Mouse (Mus musculus): Measurements from ENCODE around the gene Syt14. TPM values are rescaled to one million over a fixed set of nuclear protein-coding genes. Genes with fewer than 3 reads are reported as not detected.

Gene Syt14
- polyA plus RNA-seq, 1 experiment from 2014 or later, result 13.0 TPM

DNA sequence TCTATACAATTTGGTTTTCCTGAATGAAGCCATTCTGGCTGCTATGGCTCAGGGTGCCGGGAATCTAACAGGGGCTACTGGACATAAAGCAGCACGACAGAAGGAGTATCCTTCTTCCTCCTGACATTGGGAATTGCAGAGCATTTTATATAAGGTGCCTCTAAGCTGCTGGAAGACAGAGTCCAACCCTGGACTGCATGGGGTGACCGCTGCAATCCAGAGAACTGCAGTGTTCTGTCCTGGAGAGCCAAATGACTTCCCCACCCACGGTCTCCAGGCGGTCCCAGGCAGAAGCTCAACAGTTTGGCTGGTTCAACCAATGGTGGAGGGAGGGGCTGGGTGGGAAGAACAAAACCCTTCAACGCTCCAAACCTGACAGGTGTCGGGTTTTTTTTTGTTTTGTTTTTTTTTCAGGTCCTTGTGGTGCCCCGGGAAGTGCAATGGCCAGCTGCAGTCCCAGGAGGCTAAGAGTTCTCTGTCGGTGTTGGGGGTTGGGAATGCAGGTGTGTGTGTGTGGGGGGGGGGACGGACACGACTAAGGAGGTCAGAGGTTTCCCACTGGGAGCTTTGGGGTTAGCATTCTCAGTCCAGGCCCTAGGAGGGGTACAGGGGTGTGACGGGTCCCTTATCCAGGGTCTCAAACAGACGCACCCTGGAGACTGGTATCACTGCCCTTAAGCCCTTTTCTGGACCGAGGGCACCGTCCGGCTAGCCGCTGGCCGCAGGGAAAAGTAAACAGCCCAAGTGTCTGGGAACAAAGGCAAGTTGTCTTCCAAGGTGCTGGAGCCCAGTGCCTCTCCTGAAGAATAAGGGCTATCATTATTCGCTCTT lies 181.4 kb downstream of the Syt14 start:
- Histone ChIP-seq H3K9me3 (ENCODE audit: control insufficient read depth, low read length) (no peaks in the 10 kb centered on the region), H3K4me2 (ENCODE audit: low read depth, low read length) (peak overlapping the region; percentile 80), H3K27ac (ENCODE audit: low read depth, low read length) (peak overlapping the region; percentile 98), H3K9ac (replicated peaks; ENCODE audit: low read depth, low read length) (peak overlapping the region; percentile 95), H3K4me3 (ENCODE audit: low read depth, low read length) (peak overlapping the region; percentile 89), H3K36me3 (ENCODE audit: control insufficient read depth, insufficient read depth, low read length) (peaks cover 6% of the 10 kb centered on the region; the same call in 1 of the 2 replicates), H3K4me1 (ENCODE audit: control insufficient read depth, insufficient read depth, low read length) (peaks cover 37% of the 10 kb centered on the region), H3K27me3 (ENCODE audit: control insufficient read depth, insufficient read depth, low read length) (peaks cover 5% of the 10 kb centered on the region; the same call in 1 of the 2 replicates)
- WGBS, result 1% methylated on average over 19 of the region's 19 CpGs
- no peak for ATAC-seq (ENCODE audit: low read depth)

DNA sequence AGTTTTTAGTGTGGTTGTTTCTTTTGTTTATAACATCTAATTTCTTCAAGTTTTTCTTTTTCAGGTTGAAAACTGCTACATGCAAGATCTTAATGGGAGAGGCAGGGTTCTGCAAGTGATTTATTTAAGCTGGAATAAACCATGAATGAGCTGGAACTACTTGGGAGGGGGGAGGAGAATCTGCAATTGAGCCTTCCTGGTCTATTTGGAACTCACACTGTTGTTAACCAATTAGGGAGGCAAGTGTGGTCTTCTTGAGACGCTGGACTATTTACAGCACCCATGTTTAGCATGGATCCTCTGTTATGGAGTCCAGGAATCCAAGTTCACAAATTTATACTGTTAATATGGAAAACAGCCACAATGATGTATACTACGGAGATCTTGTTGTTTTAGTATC lies 182.1 kb downstream of the Syt14 start:
- Histone ChIP-seq H3K36me3 (ENCODE audit: control insufficient read depth, insufficient read depth, low read length) (peaks cover 8% of the 10 kb centered on the region; the same call in 1 of the 2 replicates), H3K4me1 (ENCODE audit: control insufficient read depth, insufficient read depth, low read length) (peaks cover 37% of the 10 kb centered on the region), H3K27ac (ENCODE audit: low read depth, low read length) (no peak overlapping the region), H3K4me3 (ENCODE audit: low read depth, low read length) (peak overlapping the region; percentile 89), H3K9ac (replicated peaks; ENCODE audit: low read depth, low read length) (no peak overlapping the region), H3K9me3 (ENCODE audit: control insufficient read depth, low read length) (no peaks in the 10 kb centered on the region), H3K4me2 (ENCODE audit: low read depth, low read length) (peak overlapping the region; percentile 80), H3K27me3 (ENCODE audit: control insufficient read depth, insufficient read depth, low read length) (peaks cover 5% of the 10 kb centered on the region; the same call in 1 of the 2 replicates)
- WGBS, result 40% methylated on average over 2 of the region's 2 CpGs
- no peak for ATAC-seq (ENCODE audit: low read depth)

DNA sequence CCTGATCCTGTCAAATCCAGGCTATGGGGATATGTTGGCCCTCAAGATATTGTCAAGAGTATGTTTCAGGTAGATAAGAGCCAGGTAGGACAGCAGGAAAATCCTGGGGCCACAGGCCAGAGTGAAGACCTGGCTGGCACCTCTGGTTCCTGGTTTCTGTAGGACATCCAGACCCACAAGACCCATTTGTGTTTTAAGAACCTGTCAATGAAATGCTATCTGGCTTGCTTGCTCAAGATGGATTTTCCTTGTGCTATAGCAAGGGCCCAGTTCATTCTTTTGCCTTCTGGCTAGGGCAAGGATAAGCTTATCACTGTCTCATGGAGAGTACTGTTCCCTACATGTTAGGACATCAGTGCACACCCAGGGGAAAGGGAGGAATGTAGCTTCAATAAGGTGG lies 183.5 kb downstream of the Syt14 start:
- Histone ChIP-seq H3K9ac (replicated peaks; ENCODE audit: low read depth, low read length) (peak overlapping the region; percentile 22; the same call in 1 of the 2 replicates), H3K27ac (ENCODE audit: low read depth, low read length) (peak overlapping the region; percentile 64; the same call in 1 of the 2 replicates), H3K9me3 (ENCODE audit: control insufficient read depth, low read length) (no peaks in the 10 kb centered on the region), H3K4me1 (ENCODE audit: control insufficient read depth, insufficient read depth, low read length) (peaks cover 33% of the 10 kb centered on the region), H3K27me3 (ENCODE audit: control insufficient read depth, insufficient read depth, low read length) (peaks cover 5% of the 10 kb centered on the region; the same call in 1 of the 2 replicates), H3K4me2 (ENCODE audit: low read depth, low read length) (peak overlapping the region; percentile 80), H3K36me3 (ENCODE audit: control insufficient read depth, insufficient read depth, low read length) (peaks cover 15% of the 10 kb centered on the region; the same call in 1 of the 2 replicates), H3K4me3 (ENCODE audit: low read depth, low read length) (peak overlapping the region; percentile 5; the same call in 1 of the 2 replicates)
- no peak for ATAC-seq (ENCODE audit: low read depth)

DNA sequence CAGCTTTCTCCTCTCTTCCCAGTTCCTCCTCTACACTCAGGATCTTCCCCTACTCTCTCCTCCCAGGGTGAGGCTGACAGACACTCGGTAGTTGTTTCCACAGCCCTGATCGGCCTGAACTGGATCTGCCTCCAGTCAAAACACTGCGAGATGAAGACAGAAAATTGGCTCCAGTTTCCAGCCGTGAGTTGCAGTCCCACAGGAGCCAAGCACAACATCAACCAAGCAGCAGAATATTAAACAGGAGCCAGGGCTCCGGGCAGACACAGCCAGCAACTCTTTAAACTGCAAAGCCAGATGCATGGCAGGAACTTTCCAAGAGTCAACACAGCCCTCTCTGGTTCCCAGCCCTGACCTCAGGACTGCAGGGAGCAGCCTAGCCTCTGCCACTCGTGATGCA lies 183.9 kb downstream of the Syt14 start:
- Histone ChIP-seq H3K4me1 (ENCODE audit: control insufficient read depth, insufficient read depth, low read length) (peaks cover 33% of the 10 kb centered on the region), H3K36me3 (ENCODE audit: control insufficient read depth, insufficient read depth, low read length) (peaks cover 19% of the 10 kb centered on the region; the same call in 1 of the 2 replicates), H3K27me3 (ENCODE audit: control insufficient read depth, insufficient read depth, low read length) (peaks cover 5% of the 10 kb centered on the region; the same call in 1 of the 2 replicates), H3K9me3 (ENCODE audit: control insufficient read depth, low read length) (no peaks in the 10 kb centered on the region), H3K27ac (ENCODE audit: low read depth, low read length) (peak overlapping the region; percentile 64), H3K4me3 (ENCODE audit: low read depth, low read length) (peak overlapping the region; percentile 5; the same call in 1 of the 2 replicates), H3K4me2 (ENCODE audit: low read depth, low read length) (peak overlapping the region; percentile 80), H3K9ac (replicated peaks; ENCODE audit: low read depth, low read length) (peak overlapping the region; percentile 22; the same call in 1 of the 2 replicates)
- peak; percentile 12; the same call in 1 of the 2 replicates for ATAC-seq (ENCODE audit: low read depth)
- WGBS, result 7% methylated on average over 6 of the region's 6 CpGs

DNA sequence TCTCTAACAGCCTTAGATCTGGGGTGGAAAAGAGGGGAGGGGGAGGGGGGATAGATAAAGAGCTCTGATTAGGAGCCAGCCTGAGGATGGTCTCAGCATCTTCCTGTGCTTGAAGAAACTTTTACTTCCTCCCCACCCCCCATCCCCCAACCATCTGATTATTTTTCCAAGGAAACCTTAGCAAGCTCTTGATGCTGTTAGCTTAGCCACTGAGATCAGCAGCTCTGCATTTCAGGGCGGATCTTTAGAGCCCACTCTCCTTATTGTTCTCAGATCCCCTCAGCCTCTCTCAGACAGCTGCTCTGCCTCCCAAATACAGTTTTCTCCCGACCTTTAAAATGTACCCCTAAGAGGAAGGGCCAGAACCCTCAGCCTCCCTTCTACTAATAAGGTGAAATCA lies 184.4 kb downstream of the Syt14 start:
- Histone ChIP-seq H3K9me3 (ENCODE audit: control insufficient read depth, low read length) (no peaks in the 10 kb centered on the region), H3K27me3 (ENCODE audit: control insufficient read depth, insufficient read depth, low read length) (peaks cover 5% of the 10 kb centered on the region; the same call in 1 of the 2 replicates), H3K9ac (replicated peaks; ENCODE audit: low read depth, low read length) (peak overlapping the region; percentile 22; the same call in 1 of the 2 replicates), H3K4me2 (ENCODE audit: low read depth, low read length) (peak overlapping the region; percentile 80), H3K4me3 (ENCODE audit: low read depth, low read length) (0 out of 2 replicates have a peak overlapping the region, but pooled peaks have one; percentile 5), H3K4me1 (ENCODE audit: control insufficient read depth, insufficient read depth, low read length) (peaks cover 33% of the 10 kb centered on the region), H3K27ac (ENCODE audit: low read depth, low read length) (peak overlapping the region; percentile 64), H3K36me3 (ENCODE audit: control insufficient read depth, insufficient read depth, low read length) (peaks cover 20% of the 10 kb centered on the region; the same call in 1 of the 2 replicates)
- 2% methylated on average over 2 of the region's 2 CpGs for WGBS
- ATAC-seq (ENCODE audit: low read depth), result no peak

DNA sequence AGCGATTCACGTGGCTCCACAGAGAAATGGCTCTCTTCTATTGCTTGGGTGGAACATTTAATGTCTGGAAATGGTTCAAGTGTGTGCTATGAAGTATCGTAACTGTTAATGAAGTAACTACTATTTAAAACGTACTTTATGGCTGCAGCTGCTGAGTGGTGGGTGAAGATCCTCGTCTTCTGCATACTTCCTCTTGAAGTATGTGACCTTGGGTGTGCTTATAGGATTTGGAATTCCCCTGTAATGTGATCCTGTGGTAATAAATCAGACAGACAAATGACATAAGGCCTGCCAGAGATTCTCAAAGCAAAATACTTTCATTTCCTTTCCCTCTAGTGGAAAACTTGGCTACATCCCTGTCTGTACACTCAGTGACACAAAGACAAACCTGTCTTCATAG lies 186.0 kb downstream of the Syt14 start:
- peaks cover 33% of the 10 kb centered on the region for H3K4me1 ChIP-seq (ENCODE audit: control insufficient read depth, insufficient read depth, low read length)
- no peaks in the 10 kb centered on the region for H3K27me3 ChIP-seq (ENCODE audit: control insufficient read depth, insufficient read depth, low read length)
- no peak for ATAC-seq (ENCODE audit: low read depth)
- no peak overlapping the region for H3K27ac ChIP-seq (ENCODE audit: low read depth, low read length)
- H3K4me2 ChIP-seq (ENCODE audit: low read depth, low read length), result no peak overlapping the region
- H3K36me3 ChIP-seq (ENCODE audit: control insufficient read depth, insufficient read depth, low read length), result peaks cover 24% of the 10 kb centered on the region; the same call in 1 of the 2 replicates
- H3K9me3 ChIP-seq (ENCODE audit: control insufficient read depth, low read length), result no peaks in the 10 kb centered on the region
- H3K9ac ChIP-seq (replicated peaks; ENCODE audit: low read depth, low read length), result no peak overlapping the region
- no peak overlapping the region for H3K4me3 ChIP-seq (ENCODE audit: low read depth, low read length)
- 64% methylated on average over 5 of the region's 5 CpGs for WGBS

DNA sequence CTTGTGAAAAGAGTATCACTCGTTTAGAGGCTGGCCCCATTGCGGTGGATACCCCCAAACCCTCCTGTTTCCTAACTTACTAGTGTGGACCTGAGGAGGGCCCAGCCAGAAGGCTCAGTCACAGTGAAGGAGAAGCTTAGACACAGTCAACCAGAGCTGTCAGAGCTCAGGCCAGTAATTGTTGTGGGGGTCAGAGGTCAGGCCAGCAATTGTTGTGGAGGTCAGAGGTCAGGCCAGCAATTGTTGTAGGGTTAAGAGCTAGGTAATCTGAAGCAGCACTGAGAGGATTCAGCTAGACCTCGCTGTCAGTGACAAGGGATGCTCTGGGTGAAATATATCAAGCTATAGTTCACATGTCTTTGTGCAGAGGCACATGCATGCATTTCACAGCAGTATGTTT lies 188.3 kb downstream of the Syt14 start:
- H3K27ac ChIP-seq (ENCODE audit: low read depth, low read length), result no peak overlapping the region
- ATAC-seq (ENCODE audit: low read depth), result no peak
- H3K4me2 ChIP-seq (ENCODE audit: low read depth, low read length), result no peak overlapping the region
- no peak overlapping the region for H3K9ac ChIP-seq (replicated peaks; ENCODE audit: low read depth, low read length)
- WGBS, result 41% methylated on average over 3 of the region's 3 CpGs
- H3K4me1 ChIP-seq (ENCODE audit: control insufficient read depth, insufficient read depth, low read length), result peaks cover 17% of the 10 kb centered on the region
- H3K36me3 ChIP-seq (ENCODE audit: control insufficient read depth, insufficient read depth, low read length), result peaks cover 24% of the 10 kb centered on the region; the same call in 1 of the 2 replicates
- no peaks in the 10 kb centered on the region for H3K27me3 ChIP-seq (ENCODE audit: control insufficient read depth, insufficient read depth, low read length)
- H3K9me3 ChIP-seq (ENCODE audit: control insufficient read depth, low read length), result no peaks in the 10 kb centered on the region
- H3K4me3 ChIP-seq (ENCODE audit: low read depth, low read length), result no peak overlapping the region
